Mouse (Mus musculus) thymus, postnatal 36 days (tissue): Measurements from ENCODE around the gene Tdrkh.
A peak's percentile ranks its signal among the peaks of the same experiment; 100 is the strongest.

Source experiments
- DNase-seq, 2 experiments: peaks; one replicate each; pipeline ENCODE4 v3.0.0; 2022; ENCODE audit warnings: mixed read lengths in 2 of 2

Gene Tdrkh

DNA sequence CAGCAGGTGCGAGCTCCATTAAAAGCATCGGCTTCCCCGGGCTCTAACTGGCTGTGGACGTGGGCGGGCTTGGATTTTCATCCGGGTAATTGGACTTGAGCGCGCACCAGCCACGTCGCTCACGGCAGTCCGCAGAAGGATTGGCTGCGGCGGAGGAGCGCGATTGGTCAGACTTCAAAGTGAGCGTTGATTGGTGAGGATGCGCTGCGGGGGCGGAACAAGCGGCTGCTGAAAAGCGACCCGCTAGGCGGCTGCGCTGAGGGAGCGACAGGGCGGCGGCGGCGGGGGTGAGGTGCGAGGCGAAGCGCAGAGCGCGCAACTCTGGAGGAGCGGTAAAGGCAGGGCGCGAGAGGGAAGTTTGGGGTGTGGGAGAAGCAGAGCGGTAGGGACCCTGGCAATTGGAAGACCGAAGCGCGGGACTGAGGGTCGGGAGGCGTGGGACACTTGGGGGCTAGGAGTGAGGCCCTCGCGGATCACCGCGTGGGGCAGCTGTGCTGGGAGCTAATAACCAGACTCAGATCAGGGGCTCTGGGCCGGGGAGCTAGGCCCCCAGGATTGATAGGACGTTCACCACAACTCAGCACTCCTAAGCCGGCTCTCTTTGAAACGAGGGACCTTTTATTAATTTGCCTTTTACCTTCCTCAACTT lies at the start of gene Tdrkh:
Tdrkh (plus strand) TSS at position 243 of the 649 bp plus-strand sequence.
- peak; percentile 95 to 98 for DNase-seq

DNA sequence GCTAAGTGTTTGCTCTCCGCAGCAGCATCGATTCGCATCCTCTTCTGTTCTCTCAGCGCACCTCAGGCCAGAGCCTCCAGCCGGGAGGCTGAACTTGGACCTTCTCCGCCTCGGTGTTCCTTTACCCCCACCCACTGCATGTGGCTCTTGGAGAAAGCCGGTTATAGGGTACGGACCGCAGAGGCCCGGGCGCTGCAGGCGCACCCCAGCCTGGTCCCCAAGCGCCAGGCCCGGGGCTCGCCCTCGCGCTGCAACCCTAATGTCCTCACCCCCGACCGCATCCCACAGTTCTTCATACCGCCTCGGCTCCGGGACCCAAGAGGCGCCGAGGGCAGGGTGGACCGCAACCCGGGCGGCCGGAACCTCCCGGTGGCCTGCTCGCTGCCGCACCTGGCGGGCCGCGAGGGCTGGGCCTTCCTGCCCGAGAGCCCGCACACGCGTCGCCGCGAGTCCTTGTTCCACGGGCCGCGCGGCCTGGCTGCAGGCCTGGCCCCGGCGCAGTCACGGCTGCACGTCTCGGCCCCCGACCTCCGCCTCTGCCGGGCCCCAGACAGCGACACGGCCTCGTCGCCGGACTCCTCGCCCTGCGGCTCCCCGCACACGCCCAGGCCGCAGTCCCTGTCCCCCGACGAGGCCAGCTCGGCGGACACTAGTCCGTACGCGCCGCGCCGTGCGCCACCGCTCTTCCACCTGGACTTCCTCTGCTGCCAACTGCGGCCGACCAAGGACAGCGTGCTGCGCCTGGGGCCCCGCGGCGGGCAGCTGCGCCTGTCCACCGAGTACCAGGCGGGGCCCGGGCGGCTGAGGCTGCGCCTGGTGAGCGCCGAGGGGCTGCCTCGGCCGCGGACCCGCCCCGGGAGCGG lies 49.6 kb upstream of the Tdrkh start:
- peak in 1 of 2 experiments; percentile 38 for DNase-seq

DNA sequence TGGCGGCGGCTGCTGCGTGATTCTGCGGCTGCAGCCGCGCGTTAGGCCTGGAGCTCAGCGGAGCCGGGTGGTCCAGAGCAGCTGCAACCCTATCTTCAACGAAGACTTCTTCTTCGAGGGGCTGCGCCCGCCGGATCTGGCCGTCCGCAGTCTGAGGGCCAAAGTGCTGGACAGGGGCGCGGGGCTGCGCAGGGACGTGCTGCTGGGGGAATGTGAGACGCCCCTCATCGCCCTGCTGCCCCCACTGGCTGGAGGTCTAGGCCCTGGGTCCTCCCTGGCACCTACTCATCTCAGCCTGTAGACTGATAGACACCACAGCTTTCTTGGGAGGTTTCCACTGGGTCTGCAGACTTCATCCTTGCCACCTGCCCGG lies 48.9 kb upstream of the Tdrkh start:
- DNase-seq, result peak in 1 of 2 experiments; percentile 39

DNA sequence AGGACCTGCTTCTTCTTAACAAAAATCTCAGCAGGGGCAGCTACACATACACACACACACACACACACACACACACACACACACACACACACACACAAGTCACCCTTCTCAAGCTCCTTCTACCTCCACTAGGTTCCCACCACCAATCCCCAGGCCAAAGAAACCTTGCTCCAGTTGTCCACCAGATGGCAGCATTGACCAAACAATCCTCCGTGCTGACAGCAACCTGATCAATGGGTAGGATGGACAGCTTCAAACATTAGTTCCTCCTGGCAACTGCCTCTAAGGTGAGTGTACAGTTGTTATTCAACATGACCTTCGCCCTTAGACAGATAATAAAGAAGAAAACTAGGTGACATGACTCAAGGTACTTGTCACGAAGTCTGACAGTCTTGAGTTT lies 46.3 kb upstream of the Tdrkh start:
- DNase-seq, result peak; percentile 77 to 80

DNA sequence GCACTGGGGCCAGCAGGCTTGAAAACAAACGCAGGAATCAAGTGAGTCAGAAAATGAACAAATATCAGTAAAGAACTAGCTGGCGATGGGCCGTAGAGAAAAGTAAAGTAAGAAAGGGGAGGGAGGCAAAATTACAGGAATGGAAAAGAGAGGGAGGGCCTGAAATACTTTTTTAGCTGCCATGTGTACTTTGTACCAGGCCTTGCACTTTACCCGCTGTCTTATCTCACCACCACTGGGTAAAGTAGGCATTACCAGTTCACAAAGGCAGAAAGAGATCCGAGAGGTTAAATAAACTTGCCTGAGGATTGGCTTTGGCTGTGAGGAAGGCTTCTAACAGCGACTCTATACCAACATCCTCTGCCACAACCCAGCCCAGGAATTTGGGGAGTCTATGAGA lies 45.6 kb upstream of the Tdrkh start:
- DNase-seq, result no peak

DNA sequence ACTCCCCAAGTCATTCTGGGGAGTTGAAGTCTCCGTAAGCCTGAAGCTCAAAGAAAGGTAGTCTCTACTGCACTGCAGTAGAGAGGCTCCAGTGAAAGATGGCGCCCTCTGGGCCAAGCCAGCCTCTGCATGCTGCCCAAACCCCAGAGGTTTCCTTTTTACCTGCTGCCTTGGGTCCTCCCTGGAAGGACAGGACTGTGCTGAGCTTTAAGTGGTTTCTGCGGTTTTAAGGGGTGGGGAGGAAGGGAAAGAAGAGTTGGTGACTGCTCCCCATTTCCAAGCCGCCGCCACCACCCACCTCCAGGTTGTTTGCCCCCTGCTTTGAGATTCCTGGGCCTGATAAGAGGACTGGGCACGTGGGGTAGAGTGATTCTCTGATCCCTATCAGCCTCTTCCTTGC lies 44.4 kb upstream of the Tdrkh start:
- peak in 1 of 2 experiments; percentile 52 for DNase-seq

DNA sequence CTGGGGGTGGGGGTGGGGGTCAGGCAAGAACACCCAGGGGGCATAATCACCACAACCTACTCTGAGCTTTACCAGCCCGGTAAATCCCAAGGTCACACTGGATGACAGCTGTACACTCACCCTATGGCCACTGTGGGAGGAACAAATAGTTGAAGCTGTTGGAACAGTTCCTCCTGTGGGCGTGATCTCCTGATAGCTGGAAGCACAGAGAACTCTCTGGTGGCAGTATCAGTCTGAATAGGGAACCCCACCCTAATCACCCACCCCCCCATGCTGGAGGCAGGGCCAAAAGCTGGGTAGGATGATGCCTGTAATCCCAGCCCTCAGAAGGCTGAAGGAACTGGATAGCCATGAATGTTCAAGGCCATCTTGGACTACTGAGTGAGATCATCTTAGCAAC lies 43.4 kb upstream of the Tdrkh start:
- DNase-seq, result no peak

DNA sequence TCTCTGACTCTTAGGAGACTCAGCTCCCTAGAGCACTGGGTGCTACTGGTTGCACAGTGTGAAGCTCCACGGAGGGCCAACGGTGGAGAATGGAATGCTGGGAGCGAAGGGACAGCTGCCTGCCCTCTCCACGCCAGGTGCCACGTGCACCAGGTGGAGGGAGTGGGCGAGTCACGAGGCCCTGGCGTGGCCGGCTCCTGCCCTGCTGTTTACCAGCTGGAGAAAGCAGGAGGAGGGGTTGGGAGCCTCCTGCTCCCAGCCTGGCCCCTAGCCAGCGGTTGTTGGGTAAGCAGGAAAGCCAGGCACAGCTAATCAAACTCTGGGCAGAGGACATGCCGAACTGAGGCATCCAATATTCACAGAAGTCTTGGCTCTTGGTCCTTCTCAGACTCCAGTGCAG lies 41.4 kb upstream of the Tdrkh start:
- peak in 1 of 2 experiments; percentile 26 for DNase-seq

DNA sequence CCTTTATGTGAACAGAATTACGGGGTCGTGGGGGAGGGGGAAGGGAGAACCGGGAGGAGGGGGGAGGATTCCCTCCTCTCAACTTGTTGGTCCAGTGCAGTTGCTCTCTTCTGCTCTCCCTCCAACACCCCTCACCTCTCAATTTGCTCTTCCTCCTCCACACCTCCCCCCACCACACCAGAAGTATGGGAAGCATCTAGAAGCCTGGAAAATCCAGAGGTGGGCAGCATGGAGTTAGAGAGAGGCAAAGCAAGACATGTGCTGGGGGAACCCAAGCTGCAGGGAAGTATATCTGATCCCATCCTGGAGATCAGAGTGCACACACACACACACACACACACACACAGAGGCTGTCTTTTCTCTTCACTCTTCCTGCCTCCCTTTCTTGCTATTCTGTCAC lies 41.0 kb upstream of the Tdrkh start:
- no peak for DNase-seq

DNA sequence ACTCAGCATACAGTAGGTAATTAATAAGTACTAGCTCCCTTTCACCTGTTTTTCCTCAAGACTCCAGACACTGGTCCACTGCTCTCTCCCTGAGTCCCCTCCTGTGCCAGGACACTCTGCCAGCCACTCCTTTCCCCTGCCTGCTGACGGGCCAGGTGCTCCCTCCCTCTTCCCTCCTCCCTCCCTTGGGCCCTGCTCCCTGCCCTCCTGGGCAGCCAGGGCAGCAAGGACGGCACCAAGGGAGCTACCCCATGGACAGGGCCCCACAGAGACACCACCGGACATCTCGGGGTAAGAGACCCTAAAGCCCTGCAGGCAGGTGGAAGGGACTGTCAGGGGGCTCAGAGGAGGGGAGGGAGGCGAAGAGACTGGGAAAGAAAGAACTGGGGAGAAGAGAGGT lies 40.4 kb upstream of the Tdrkh start, which contains the start of gene Rorc:
Rorc (plus strand) TSS at position 154 of the 400 bp plus-strand sequence.
- peak in 1 of 2 experiments; percentile 35 for DNase-seq

DNA sequence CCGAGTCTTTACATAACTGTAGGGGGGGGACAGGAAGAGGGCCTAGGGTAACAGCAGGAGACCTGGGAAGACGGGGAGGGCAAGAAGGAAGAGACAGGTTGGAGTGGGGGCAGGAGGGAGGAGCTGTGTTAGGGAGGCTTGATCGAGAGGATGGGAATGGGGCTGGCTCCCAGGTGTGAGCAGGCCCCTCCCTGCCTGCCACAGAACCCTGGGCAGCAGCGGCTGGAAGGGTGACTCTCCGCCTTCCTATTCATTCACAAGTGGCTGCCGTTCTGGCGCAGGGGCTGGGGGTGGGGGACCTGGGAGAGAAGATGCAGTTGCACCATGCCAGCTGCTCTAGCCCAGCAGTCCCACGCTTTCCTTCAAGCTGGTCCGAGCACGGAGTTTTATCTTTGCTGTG lies 40.0 kb upstream of the Tdrkh start:
- DNase-seq, result peak in 1 of 2 experiments; percentile 50

DNA sequence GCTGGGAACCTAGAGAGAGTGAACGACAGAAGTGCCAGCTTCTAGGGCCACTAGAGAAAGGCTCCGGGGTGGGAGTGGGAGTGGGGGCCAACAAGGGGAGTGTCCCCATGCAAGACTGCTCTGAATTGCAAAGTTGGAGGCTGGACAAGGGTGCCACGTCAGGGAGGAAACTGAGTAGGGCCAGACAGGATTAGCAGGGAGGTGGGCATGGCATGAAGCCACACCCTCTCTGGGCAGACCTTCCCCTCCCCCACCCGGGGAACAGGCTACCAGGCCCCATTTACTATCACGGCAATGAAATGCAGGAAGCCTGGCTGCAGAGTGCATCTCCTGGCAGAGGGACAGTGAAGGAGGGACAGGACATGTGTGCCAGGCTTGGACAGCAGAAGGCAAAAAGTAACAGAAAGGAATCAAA lies 39.5 kb upstream of the Tdrkh start:
- peak; percentile 49 to 68 for DNase-seq

DNA sequence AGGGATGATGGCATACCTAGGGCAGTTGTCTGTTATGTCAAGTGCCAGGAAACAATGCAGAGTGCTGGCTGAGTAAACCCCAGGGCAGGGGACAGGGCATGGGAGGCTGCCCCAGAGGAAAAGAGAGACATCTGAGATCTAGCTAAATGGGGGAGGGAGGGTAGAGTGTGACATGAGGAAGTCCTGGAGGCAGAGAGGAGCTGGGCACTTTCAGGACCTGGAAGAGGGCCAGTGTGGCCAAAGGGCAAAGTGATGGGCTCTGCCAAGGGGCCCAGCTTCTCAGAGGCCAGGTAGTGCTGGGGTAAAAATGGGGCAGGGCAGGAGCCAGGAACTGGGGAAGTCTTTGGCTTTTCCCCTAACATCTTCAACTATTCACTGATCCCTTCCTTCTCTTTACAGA lies 38.4 kb upstream of the Tdrkh start:
- peak in 1 of 2 experiments; percentile 42 for DNase-seq

DNA sequence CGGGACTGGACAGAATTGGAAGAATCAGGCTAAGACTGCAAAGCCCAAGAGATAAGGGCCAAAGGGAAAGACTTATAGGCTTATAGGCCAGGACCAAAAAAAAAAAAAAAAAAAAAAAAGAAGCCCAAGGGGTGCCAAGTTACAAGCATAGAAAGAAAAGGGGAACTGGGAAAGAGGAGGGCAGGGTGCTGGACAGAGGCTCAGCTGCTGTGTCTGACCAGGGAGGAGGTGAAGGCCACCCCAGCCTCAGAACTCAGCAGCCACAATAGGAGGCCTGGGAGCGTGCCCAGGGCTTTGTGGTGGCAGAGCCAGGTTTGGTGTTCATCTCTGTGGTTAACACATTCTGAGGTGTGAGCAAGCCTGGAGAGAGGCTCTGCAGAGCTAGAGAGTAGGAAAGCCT lies 37.9 kb upstream of the Tdrkh start:
- DNase-seq, result peak in 1 of 2 experiments; percentile 57

DNA sequence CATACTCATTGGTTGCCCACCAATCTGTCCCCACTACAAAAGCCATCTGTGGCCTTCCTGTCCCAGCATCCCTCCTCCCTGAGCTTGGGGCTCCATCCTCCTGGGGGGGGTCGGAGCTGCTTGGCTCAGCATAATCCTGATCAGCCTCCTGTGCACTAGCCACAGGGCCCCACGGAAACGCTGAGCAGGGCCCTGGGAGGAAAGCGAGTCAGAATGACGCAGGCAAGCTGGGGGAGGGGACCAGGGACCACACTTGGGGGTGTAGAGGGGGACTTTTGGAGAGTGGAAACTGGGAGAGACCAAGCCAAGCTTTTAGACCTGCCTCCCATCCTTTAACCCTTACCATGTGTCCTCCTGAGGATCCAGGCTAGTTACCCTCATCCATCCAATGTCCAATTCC lies 37.2 kb upstream of the Tdrkh start:
- DNase-seq, result peak; percentile 72 to 84

DNA sequence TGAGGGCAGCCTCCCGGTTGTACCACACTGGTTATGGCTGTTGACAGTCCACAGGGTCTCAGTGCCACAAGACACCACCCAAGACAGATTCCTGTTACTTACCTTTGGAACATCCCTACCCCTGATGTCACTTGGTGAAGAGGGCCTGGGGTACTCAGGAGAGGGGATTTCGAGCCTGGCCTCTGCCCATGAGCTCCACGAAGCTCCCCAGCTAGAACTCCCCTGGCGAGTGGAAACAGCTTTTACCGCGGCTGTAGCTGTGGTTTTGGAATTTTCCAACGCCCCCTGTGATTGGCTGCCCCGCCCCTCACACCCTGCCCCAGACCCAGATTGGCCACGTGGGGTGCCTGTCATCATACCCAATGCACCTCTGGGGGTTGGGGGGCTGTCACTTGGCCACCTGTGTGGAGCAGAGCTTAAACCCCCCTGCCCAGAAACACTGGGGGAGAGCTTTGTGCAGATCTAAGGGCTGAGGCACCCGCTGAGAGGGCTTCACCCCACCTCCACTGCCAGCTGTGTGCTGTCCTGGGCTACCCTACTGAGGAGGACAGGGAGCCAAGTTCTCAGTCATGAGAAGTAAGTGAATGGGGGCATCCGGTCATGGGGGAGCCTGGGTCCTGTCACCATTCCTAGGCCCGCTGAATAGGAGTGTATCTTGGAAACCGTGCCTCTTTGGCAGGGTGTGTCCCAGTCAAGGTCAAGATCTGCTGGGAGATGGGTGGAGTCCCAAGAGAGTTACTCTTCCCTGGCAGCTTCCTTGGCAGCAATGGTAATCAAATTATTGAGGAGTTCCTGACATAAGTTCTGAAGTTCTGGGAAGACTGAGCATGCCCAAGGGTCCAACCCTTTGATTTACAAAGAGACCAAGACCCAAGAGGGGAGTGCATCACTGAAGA lies 35.8 kb upstream of the Tdrkh start:
- DNase-seq, result peak; percentile 96 to 98

DNA sequence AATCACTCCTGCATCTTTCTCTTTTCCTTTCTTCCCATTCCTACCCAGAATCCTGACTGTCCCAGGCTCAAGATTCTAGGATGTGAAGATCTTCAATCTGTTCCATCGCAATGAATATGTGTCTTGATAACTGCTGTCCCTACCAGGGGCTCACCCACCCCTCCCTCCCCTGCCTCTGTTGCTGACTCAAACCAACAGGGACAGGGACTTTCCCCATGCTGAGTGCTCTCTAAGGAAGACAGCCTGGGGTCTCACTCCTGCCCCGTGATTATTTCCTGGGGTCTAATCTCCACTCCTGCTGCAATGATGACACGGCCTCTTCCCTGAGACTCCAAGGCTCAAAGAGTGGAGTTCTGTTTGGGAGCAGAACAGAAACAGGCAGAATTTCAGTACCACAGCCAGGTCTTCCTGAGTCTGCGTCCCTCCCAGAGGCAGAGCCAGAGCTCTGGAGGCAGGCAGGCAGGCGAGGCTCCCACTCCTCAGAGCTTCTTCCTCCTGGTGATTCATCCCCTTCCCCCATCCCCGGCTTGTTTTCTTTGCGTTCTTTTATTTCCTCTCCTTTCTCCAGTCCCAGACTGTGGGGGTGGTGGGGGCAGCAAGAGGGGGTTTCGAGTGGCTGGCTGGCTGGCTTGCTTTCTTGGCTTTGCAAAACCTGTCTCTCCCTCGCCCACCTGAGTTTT lies 33.1 kb upstream of the Tdrkh start:
- peak; percentile 30 to 31 for DNase-seq

DNA sequence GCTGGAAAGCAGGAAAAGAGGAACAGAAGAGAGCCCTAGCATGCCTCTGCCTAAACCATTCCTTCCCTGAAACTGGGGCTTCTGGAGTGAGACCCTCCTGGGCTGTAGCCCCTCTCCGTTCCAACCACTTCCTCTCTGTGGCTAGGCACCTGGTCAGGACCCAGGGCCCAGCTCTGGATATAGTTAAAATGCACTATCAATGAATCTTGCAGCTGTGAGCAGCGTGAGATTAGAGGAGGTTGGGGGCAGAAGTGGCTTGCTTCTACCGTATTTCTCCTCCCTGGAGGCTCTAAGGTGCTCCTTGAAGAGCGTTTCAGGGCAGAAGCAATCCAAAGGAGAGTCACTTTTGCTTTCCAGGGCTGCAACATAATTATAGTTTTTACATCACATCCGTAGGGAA lies 30.8 kb upstream of the Tdrkh start:
- DNase-seq, result peak; percentile 64 to 75

DNA sequence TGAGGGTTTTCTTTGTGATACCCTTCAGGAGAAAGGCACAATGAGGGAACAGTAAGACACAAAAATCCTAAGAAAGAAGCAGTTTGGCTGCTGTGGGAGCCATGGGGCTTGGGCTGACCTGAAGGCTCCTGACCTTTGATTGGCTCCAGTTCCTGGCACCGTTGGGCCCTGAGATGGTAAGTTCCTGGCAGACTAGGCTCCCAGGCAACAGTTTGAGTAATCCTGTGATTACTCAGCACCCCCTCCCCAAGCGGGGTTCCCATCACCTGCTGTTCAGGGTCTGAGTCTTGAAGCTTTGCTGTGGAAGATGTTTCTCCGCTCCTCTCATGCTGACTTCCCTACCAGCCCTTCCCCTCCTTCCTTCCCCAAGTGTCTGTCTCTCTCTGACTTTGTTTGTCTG lies 29.6 kb upstream of the Tdrkh start:
- peak; percentile 40 to 61 for DNase-seq

DNA sequence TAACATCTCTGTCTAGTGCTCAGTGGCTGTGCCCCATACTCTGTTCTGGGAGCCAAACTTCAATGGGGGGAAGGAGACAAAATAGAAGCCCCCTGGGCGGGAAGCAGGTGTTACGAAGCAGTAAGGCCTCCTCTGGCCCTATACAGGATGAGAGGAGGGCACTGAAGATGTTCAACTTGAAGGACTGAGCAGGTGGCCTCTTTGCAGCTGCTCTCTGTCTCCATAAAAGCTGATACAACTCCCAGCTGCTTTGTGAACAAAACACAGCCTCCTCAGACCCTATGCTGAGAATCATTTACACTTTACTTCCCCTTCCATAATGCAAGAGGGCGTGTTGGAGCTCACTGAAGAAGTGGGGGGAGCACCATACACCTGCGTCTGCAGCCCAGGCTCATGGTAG lies 26.4 kb upstream of the Tdrkh start:
- DNase-seq, result peak; percentile 72 to 84

DNA sequence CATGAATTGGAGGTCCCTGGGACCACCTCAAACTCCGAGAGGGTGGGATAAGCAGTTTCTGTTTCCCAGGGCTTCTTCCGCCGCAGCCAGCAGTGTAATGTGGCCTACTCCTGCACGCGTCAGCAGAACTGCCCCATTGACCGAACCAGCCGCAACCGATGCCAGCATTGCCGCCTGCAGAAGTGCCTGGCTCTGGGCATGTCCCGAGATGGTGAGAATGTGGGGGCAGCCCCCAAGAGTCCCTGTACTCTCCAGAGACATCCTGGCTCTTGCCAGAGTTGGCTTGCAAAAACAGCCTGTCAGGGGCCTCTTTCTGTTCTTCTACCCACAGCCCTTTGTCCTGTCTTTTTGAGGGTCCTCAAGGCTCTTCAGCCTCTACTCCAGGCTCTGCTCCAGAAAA lies 25.7 kb upstream of the Tdrkh start:
- DNase-seq, result peak; percentile 35 to 56

DNA sequence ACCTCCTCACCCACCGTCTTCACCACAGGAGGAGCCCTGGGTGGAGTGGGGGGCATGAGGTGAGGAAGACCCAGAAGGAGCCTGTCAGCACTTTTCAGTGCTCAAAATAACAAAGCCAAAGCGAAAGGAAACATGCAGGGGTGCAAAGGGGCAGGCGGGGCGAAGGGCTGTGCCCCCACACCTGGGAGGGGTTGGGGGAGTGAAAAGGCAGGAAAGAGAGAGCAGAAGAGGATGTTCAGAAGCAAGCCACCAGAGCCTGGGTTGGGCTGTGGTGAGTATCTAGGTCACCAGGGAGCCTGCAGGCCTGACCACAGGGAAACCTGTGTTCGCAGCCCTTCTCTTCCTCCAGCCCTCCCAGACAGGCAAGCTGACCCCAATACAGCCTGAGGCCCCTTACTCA lies 25.0 kb upstream of the Tdrkh start:
- peak; percentile 85 to 94 for DNase-seq
